Mouse (Mus musculus): ENCODE results near the gene Sipa1l2. TPM values are rescaled to one million over a fixed set of nuclear protein-coding genes. Genes with fewer than 3 reads are reported as not detected.

Sipa1l2 gene
- polyA plus RNA-seq, 1 experiment, result 35.6 TPM

DNA sequence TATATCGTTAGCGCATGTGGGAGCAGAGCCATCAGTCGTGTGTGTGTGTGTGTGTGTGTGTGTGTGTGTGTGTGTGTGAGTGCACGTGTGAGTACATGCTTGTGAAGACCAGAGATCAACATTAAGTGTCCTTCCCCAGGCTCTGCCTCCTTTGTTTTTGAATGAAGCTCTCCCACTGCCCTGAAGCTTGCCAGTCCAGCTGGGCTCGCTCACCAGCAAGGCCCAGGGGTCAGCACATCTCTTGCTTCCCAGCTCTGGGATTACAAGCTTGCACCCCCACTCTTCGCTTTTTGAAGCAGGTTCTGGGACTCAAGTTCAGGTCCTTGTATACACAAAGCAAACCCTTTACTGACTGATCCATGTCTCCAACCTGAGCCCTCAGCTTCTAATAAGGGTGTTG is 40.1 kb upstream of the Sipa1l2 start:
- no peak overlapping the region for H3K4me3 ChIP-seq (replicated peaks; ENCODE audit: insufficient read depth, low read depth, low read length)
- 91% methylated on average over 6 of the region's 6 CpGs for WGBS
- no peaks in the 10 kb centered on the region for H3K27me3 ChIP-seq (ENCODE audit: control insufficient read depth, insufficient read depth, low read length)
- no peak overlapping the region for H3K27ac ChIP-seq (ENCODE audit: insufficient read depth, low read length)
- TF ChIP-seq CTCF (IDR thresholded peaks at IDR 0.05; ENCODE audit: borderline replicate concordance, insufficient read depth, low read depth, low read length), result no peak
- no peak for TF ChIP-seq POLR2A (IDR thresholded peaks at IDR 0.05; ENCODE audit: borderline replicate concordance, insufficient read depth, low read length)
- no peak for DNase-seq
- no peaks in the 10 kb centered on the region for H3K4me1 ChIP-seq (ENCODE audit: control insufficient read depth, insufficient read depth, low read length)

DNA sequence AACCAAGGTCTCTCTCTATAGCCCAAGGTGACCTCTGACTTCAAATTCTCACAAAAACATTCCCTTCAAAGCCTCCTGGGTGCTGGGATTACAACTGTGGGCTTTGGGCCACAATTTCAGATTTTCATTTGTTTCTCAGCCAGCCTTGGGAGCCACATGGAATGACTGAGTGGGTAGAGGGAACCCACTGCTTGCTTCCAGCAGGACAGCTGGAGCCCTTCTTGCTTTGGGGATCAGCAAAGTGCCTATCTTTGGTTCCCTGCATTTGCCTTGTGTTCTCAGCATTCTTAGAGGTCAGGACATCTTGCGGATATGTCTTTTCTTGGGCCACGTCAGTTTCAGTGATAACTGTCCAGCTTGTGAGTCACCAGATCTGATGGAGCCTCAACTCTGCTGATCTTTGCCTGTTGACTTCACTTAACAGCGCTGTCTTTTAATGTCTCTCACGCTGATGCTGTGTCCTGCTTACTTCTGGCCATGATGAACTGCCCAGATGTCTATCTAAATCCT is 38.2 kb upstream of the Sipa1l2 start:
- no peak overlapping the region for H3K4me3 ChIP-seq (replicated peaks; ENCODE audit: insufficient read depth, low read depth, low read length)
- no peaks in the 10 kb centered on the region for H3K27me3 ChIP-seq (ENCODE audit: control insufficient read depth, insufficient read depth, low read length)
- TF ChIP-seq CTCF (IDR thresholded peaks at IDR 0.05; ENCODE audit: borderline replicate concordance, insufficient read depth, low read depth, low read length) (no peak), POLR2A (IDR thresholded peaks at IDR 0.05; ENCODE audit: borderline replicate concordance, insufficient read depth, low read length) (no peak)
- 79% methylated on average over 4 of the region's 4 CpGs for WGBS
- H3K4me1 ChIP-seq (ENCODE audit: control insufficient read depth, insufficient read depth, low read length), result no peaks in the 10 kb centered on the region
- no peak overlapping the region for H3K27ac ChIP-seq (ENCODE audit: insufficient read depth, low read length)
- no peak for DNase-seq

DNA sequence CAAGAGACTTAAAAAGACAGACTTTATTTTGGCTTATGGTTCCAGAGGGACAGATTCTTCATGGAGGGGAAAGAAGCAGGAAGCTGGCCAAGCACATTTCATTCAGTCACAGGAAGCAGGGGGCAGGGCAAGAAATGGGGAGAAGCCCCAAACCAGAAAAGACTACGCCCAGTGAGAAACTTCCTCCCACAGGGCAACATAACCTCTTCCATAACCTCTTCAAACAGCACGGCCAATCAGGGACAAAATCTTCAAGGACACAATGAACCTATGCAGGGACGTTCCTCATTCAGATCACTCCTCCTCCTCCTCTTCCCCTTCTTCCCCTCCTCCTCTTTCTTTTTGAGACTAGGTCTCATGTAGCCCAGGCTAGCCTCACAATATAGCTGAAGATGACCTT is 37.3 kb upstream of the Sipa1l2 start:
- H3K27me3 ChIP-seq (ENCODE audit: control insufficient read depth, insufficient read depth, low read length), result no peaks in the 10 kb centered on the region
- WGBS, result 81% methylated on average over 3 of the region's 3 CpGs
- no peak overlapping the region for H3K4me3 ChIP-seq (replicated peaks; ENCODE audit: insufficient read depth, low read depth, low read length)
- no peak overlapping the region for H3K27ac ChIP-seq (ENCODE audit: insufficient read depth, low read length)
- DNase-seq, result no peak
- H3K4me1 ChIP-seq (ENCODE audit: control insufficient read depth, insufficient read depth, low read length), result no peaks in the 10 kb centered on the region
- no peak for TF ChIP-seq CTCF (IDR thresholded peaks at IDR 0.05; ENCODE audit: borderline replicate concordance, insufficient read depth, low read depth, low read length)
- no peak for TF ChIP-seq POLR2A (IDR thresholded peaks at IDR 0.05; ENCODE audit: borderline replicate concordance, insufficient read depth, low read length)

DNA sequence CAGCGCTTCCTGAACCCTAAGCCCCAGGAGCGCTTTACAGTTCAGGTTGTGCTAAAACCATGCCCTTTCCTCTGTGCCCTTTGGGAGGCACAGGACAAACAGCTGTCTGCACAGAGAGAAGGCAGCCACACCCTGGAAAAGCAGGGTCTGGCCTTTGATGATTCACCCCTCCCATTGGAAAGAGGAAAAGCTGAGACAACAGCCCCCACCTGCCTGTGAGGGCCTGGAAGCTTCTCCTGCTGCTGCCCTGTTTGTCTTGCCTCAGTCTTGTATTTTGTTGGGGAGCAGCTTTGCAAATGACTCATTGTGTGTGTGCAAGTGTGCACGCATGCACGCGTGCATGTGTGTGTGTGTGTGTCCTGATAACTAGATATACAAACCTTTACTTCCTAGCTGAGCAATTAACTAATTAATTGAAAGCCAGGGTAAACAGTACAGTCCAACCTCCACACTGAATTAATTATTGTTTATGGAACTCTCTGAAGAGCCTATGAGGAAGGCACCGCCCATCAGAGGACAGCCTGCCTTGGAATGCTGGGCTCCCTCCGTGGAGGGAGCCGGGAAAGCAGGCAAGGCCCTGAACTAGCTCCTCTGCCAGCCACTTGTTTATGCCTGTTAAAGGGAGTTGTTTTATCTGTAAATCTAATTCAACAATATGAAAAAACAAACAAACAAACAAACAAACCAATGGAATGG is 35.4 kb upstream of the Sipa1l2 start:
- H3K27ac ChIP-seq (ENCODE audit: insufficient read depth, low read length), result no peak overlapping the region
- H3K4me1 ChIP-seq (ENCODE audit: control insufficient read depth, insufficient read depth, low read length), result no peaks in the 10 kb centered on the region
- no peak for DNase-seq
- no peak overlapping the region for H3K4me3 ChIP-seq (replicated peaks; ENCODE audit: insufficient read depth, low read depth, low read length)
- H3K27me3 ChIP-seq (ENCODE audit: control insufficient read depth, insufficient read depth, low read length), result no peaks in the 10 kb centered on the region
- no peak for TF ChIP-seq POLR2A (IDR thresholded peaks at IDR 0.05; ENCODE audit: borderline replicate concordance, insufficient read depth, low read length)
- no peak for TF ChIP-seq CTCF (IDR thresholded peaks at IDR 0.05; ENCODE audit: borderline replicate concordance, insufficient read depth, low read depth, low read length)
- WGBS, result 89% methylated on average over 8 of the region's 8 CpGs

DNA sequence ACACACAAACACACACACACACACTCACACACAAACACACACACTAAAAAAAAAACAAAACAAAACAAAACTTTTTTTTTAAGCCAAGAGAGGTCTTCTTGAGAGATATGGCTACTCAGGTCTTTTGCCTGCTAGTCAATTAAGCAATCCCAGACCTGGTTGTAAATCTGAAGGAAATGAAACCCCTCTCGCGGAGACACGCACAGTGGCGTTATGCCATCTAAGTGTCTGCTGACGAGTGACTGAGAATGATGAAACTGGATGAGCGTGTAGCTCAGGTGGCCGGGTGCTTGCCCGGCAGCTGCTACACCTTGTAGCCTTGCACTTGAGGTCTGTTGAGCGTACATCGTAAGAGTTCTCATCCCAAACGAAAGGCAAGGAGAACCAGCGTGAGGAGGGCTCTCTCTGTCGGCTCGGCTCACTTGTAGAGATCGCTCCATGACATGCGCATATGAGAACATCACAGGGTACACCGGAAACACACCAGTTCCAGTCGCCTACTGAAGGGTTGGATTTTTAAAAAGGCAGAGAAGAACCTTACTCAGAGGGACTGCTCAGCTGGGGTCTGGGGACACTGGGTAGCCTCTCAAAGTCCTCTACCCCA is 34.7 kb upstream of the Sipa1l2 start:
- Histone ChIP-seq H3K4me1 (ENCODE audit: control insufficient read depth, insufficient read depth, low read length) (no peaks in the 10 kb centered on the region), H3K4me3 (replicated peaks; ENCODE audit: insufficient read depth, low read depth, low read length) (no peak overlapping the region), H3K27ac (ENCODE audit: insufficient read depth, low read length) (no peak overlapping the region), H3K27me3 (ENCODE audit: control insufficient read depth, insufficient read depth, low read length) (no peaks in the 10 kb centered on the region)
- WGBS, result 85% methylated on average over 18 of the region's 18 CpGs
- no peak for DNase-seq
- no peak for TF ChIP-seq POLR2A (IDR thresholded peaks at IDR 0.05; ENCODE audit: borderline replicate concordance, insufficient read depth, low read length)
- TF ChIP-seq CTCF (IDR thresholded peaks at IDR 0.05; ENCODE audit: borderline replicate concordance, insufficient read depth, low read depth, low read length), result no peak

DNA sequence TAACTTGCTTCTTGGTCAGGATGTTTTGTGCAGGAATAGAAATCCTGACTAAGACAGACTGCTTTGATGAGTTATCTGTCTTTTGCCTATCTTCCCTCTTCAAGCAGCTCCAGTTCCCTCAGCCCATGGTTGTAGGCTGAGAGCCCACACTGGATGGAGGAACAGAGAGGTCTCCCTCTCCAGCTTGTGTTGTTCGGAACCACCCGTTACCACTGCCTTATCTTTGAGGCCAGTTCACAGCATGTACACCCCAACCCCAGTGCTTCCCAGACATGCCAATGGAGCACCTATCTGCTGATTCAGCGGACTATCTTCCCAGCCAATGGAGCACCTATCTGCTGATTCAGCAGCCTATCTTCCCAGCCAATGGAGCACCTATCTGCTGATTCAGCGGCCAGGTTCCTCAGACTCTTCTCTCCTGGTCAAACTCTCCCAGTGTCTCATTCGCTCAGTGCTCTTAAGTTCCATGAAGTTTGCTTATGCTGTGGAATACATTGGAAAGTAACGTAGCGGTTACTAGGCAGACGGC is 33.8 kb upstream of the Sipa1l2 start:
- WGBS, result 86% methylated on average over 8 of the region's 8 CpGs
- Histone ChIP-seq H3K4me1 (ENCODE audit: control insufficient read depth, insufficient read depth, low read length) (no peaks in the 10 kb centered on the region), H3K27me3 (ENCODE audit: control insufficient read depth, insufficient read depth, low read length) (no peaks in the 10 kb centered on the region), H3K27ac (ENCODE audit: insufficient read depth, low read length) (no peak overlapping the region), H3K4me3 (replicated peaks; ENCODE audit: insufficient read depth, low read depth, low read length) (no peak overlapping the region)
- TF ChIP-seq POLR2A (IDR thresholded peaks at IDR 0.05; ENCODE audit: borderline replicate concordance, insufficient read depth, low read length) (no peak), CTCF (IDR thresholded peaks at IDR 0.05; ENCODE audit: borderline replicate concordance, insufficient read depth, low read depth, low read length) (no peak)
- no peak for DNase-seq

DNA sequence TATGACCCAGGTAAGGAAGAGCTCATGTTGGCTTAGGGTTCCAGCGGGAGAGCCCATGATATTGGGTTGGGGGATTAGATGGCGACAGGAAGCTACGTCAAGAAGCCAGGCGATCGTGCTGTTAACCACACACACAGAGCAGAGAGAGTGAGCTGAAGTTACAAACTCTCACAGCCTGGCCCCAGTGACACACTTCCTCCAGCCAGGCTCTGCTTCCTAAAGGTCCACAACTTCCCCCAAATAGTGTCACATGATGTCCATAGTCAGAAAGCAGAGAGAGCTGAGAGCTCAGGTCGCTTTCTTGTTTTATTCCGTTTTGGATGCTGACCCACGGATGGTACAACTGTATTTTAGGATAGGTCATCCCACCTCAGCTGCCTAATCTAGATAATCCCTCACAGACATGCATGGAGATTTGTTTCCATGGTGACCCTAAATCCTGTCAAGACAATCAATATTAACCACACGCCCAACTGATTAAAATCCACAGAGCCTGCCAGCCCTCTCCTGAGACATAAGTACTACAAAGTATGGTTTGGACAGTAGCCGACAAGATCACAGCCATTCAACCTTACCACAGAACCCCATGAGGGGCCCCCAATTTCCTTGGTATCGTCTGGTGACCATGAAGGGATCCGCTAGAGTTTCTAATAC is 30.6 kb upstream of the Sipa1l2 start:
- no peak overlapping the region for H3K4me3 ChIP-seq (replicated peaks; ENCODE audit: insufficient read depth, low read depth, low read length)
- no peak for DNase-seq
- no peak overlapping the region for H3K27ac ChIP-seq (ENCODE audit: insufficient read depth, low read length)
- H3K27me3 ChIP-seq (ENCODE audit: control insufficient read depth, insufficient read depth, low read length), result no peaks in the 10 kb centered on the region
- peaks cover 4% of the 10 kb centered on the region; the same call in 1 of the 2 replicates for H3K4me1 ChIP-seq (ENCODE audit: control insufficient read depth, insufficient read depth, low read length)
- 83% methylated on average over 12 of the region's 12 CpGs for WGBS
- TF ChIP-seq CTCF (IDR thresholded peaks at IDR 0.05; ENCODE audit: borderline replicate concordance, insufficient read depth, low read depth, low read length), result no peak
- TF ChIP-seq POLR2A (IDR thresholded peaks at IDR 0.05; ENCODE audit: borderline replicate concordance, insufficient read depth, low read length), result no peak
